9 mouse cellular contexts compared by ENCODE assay signal in the genomic region with DNA sequence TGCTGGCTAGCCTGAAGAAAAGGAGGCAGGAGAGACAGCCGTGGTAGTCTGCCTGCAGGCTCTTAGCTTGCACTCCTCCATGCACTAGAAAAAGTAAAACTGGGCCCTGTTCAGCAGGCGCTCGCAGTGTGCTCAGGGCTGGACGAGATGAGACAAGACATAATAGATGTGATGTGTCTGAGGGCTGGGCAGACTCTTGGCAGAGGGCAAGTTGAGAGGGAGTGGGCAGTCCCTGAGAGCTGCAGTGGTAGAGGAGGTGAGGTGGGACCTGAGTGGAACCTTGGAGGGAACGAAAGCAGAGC. TPM values are rescaled to one million over a fixed set of nuclear protein-coding genes. Genes with fewer than 3 reads are reported as not detected.
A peak's percentile ranks its signal among the peaks of the same experiment; 100 is the strongest.
DNase-seq lines count a peak whose midpoint lies in the region; ATAC-seq and TF ChIP-seq lines count a peak whose summit lies in the region.
"Had no signal": no experiment of that assay in that cellular context is flagged by ENCODE, and none has a peak within 500 bp of the region (broad histone marks: within the 10 kb centered on the region; RNA-seq: fewer than 3 reads in every experiment).

No protein-coding gene starts in this region.

- H3K4me3 ChIP-seq in forebrain, embryonic 11.5 days (ENCODE audit: low read depth, low read length): no peak overlapping the region
- H3K4me3 ChIP-seq in forebrain, embryonic 16.5 days (replicated peaks; ENCODE audit: low read length): no peak overlapping the region
- H3K4me3 ChIP-seq in lung, embryonic 16.5 days (ENCODE audit: low read length): no peak overlapping the region
- no peak overlapping the region for H3K4me3 ChIP-seq in intestine, postnatal 0 days (ENCODE audit: low read depth, low read length)
- H3K4me3 ChIP-seq in olfactory bulb, adult 2 months (ENCODE audit: insufficient read depth, low read depth, low read length): no peak overlapping the region

- peak overlapping the region; percentile 1 for H3K9ac ChIP-seq in forebrain, embryonic 11.5 days (ENCODE audit: low read length)
- H3K9ac ChIP-seq in forebrain, embryonic 16.5 days (replicated peaks; ENCODE audit: low read depth, low read length): no peak overlapping the region
- H3K9ac ChIP-seq in lung, embryonic 16.5 days (ENCODE audit: low read length): no peak overlapping the region
- H3K9ac ChIP-seq in intestine, postnatal 0 days (ENCODE audit: low read depth, low read length): 0 out of 2 replicates have a peak overlapping the region, but pooled peaks have one; percentile 11

- DNase-seq in forebrain, embryonic 11.5 days (ENCODE audit: low spot score): peak; percentile 47
- no peak for DNase-seq in lung, postnatal 4 days
- no peak for DNase-seq in T-cell, adult 2 months (ENCODE audit: low spot score)
- DNase-seq in right cerebral cortex, postnatal 36 days (ENCODE audit: low spot score in 2 of 2): no peak

- H3K36me3 ChIP-seq in forebrain, embryonic 11.5 days (ENCODE audit: control insufficient read depth, insufficient read depth, low read length): no peaks in the 10 kb centered on the region; the same call in 1 of the 2 replicates
- no peaks in the 10 kb centered on the region for H3K36me3 ChIP-seq in forebrain, embryonic 16.5 days (ENCODE audit: control insufficient read depth, insufficient read depth)
- H3K36me3 ChIP-seq in lung, embryonic 16.5 days (ENCODE audit: control insufficient read depth, insufficient read depth, low read length): 0 out of 2 replicates have a peak, but pooled peaks cover 2% of the 10 kb centered on the region
- peaks cover 7% of the 10 kb centered on the region for H3K36me3 ChIP-seq in intestine, postnatal 0 days (ENCODE audit: control insufficient read depth, insufficient read depth)

- ATAC-seq in forebrain, embryonic 11.5 days (replicated peaks; ENCODE audit: low FRiP score): no peak
- ATAC-seq in forebrain, embryonic 16.5 days: no peak
- 0 out of 2 replicates have a peak, but pooled peaks have one; percentile 31 for ATAC-seq in lung, embryonic 16.5 days (ENCODE audit: low read depth)
- no peak for ATAC-seq in intestine, postnatal 0 days
- ATAC-seq: CD4-positive, CD25-positive, alpha-beta regulatory T cell, adult 4 months had no signal

- H3K9me3 ChIP-seq in forebrain, embryonic 11.5 days (ENCODE audit: control insufficient read depth, low read length): no peaks in the 10 kb centered on the region
- no peaks in the 10 kb centered on the region for H3K9me3 ChIP-seq in forebrain, embryonic 16.5 days (ENCODE audit: control insufficient read depth, low read length)
- H3K9me3 ChIP-seq in lung, embryonic 16.5 days (ENCODE audit: control insufficient read depth, low read length): no peaks in the 10 kb centered on the region
- no peaks in the 10 kb centered on the region for H3K9me3 ChIP-seq in intestine, postnatal 0 days (ENCODE audit: control insufficient read depth)

- 36% methylated on average over 5 of the region's 5 CpGs for WGBS in forebrain, embryonic 11.5 days
- WGBS in forebrain, embryonic 16.5 days: 31% methylated on average over 5 of the region's 5 CpGs
- 23% methylated on average over 4 of the region's 5 CpGs for WGBS in lung, embryonic 16.5 days
- WGBS in intestine, postnatal 0 days: 45% methylated on average over 5 of the region's 5 CpGs
- whole genome bisulfite sequencing in olfactory bulb, adult 2 months: 25% methylated on average over 5 of the region's 5 CpGs

- H3K4me2 ChIP-seq in forebrain, embryonic 11.5 days (ENCODE audit: low read depth, low read length, severe bottlenecking): no peak overlapping the region
- no peak overlapping the region for H3K4me2 ChIP-seq in forebrain, embryonic 16.5 days (ENCODE audit: low read length)
- H3K4me2 ChIP-seq in lung, embryonic 16.5 days (ENCODE audit: low read depth, low read length): 0 out of 2 replicates have a peak overlapping the region, but pooled peaks have one; percentile 2
- peak overlapping the region; percentile 13; the same call in 1 of the 2 replicates for H3K4me2 ChIP-seq in intestine, postnatal 0 days (replicated peaks; ENCODE audit: low read depth)

- H3K4me1 ChIP-seq in forebrain, embryonic 11.5 days (replicated peaks; ENCODE audit: control insufficient read depth, insufficient read depth, low read length): peaks cover 19% of the 10 kb centered on the region; the same call in 1 of the 2 replicates
- H3K4me1 ChIP-seq in forebrain, embryonic 16.5 days (replicated peaks; ENCODE audit: control insufficient read depth, insufficient read depth, low read length): peaks cover 15% of the 10 kb centered on the region
- H3K4me1 ChIP-seq in lung, embryonic 16.5 days (replicated peaks; ENCODE audit: control insufficient read depth, insufficient read depth, low read length): peaks cover 46% of the 10 kb centered on the region
- peaks cover 25% of the 10 kb centered on the region for H3K4me1 ChIP-seq in intestine, postnatal 0 days (replicated peaks; ENCODE audit: control insufficient read depth, insufficient read depth, low read length)
- peaks cover 52% of the 10 kb centered on the region for H3K4me1 ChIP-seq in olfactory bulb, adult 2 months (ENCODE audit: control insufficient read depth, insufficient read depth, low read length)

- H3K27me3 ChIP-seq in forebrain, embryonic 11.5 days (ENCODE audit: control insufficient read depth, insufficient read depth, low read length): no peaks in the 10 kb centered on the region
- no peaks in the 10 kb centered on the region for H3K27me3 ChIP-seq in forebrain, embryonic 16.5 days (replicated peaks; ENCODE audit: control insufficient read depth, insufficient read depth, low read length)
- H3K27me3 ChIP-seq in lung, embryonic 16.5 days (ENCODE audit: control insufficient read depth, insufficient read depth, low read depth, low read length): no peaks in the 10 kb centered on the region
- no peaks in the 10 kb centered on the region for H3K27me3 ChIP-seq in intestine, postnatal 0 days (replicated peaks; ENCODE audit: control insufficient read depth, insufficient read depth, low read length)

- TF ChIP-seq POLR2A in olfactory bulb, adult 2 months (IDR thresholded peaks at IDR 0.05; ENCODE audit: insufficient read depth, low read depth, low read length): no peak

- no peak for TF ChIP-seq CTCF in intestine, postnatal 0 days (IDR thresholded peaks at IDR 0.05; ENCODE audit: low read depth)
- TF ChIP-seq CTCF in olfactory bulb, adult 2 months (IDR thresholded peaks at IDR 0.05; ENCODE audit: insufficient read depth, low read depth, low read length): no peak

- H3K27ac ChIP-seq in forebrain, embryonic 11.5 days (ENCODE audit: low read depth, low read length): no peak overlapping the region
- H3K27ac ChIP-seq in forebrain, embryonic 16.5 days (ENCODE audit: low read length): no peak overlapping the region
- H3K27ac ChIP-seq in lung, embryonic 16.5 days (ENCODE audit: low read length): peak overlapping the region; percentile 51; the same call in 1 of the 2 replicates
- no peak overlapping the region; the same call in 1 of the 2 replicates for H3K27ac ChIP-seq in intestine, postnatal 0 days (ENCODE audit: low read depth, low read length)
- H3K27ac ChIP-seq in olfactory bulb, adult 2 months (ENCODE audit: insufficient read depth, low read depth, low read length): peak overlapping the region; percentile 89

RNA-seq across cellular contexts. Expression of a gene that starts 9.5 kb away (rescaled TPM):
- polyA plus RNA-seq in forebrain, embryonic 11.5 days (2014; fragmentation: Nextera tagmentation; extraction: Ambion mirVana): 7.4 and 9.4 TPM in 2 replicates
- polyA plus RNA-seq in forebrain, embryonic 16.5 days (2015; fragmentation: Nextera tagmentation; extraction: Ambion mirVana): 8.1 and 10.7 TPM in 2 replicates
- 8.8 and 9.5 TPM in 2 replicates for polyA plus RNA-seq in lung, embryonic 16.5 days (2015; fragmentation: Nextera tagmentation; extraction: Ambion mirVana)
- polyA plus RNA-seq in intestine, postnatal 0 days (2015; fragmentation: Nextera tagmentation; extraction: Ambion mirVana): 5.7 and 6.1 TPM in 2 replicates
- polyA plus RNA-seq in olfactory bulb, adult 2 months (2012; ENCODE audit: insufficient read depth, insufficient read length, low replicate concordance, missing spikeins): not detected in 2 replicates

RNA-seq across cellular contexts. Expression of a gene that starts 25.7 kb away (rescaled TPM):
- 21.0 and 24.7 TPM in 2 replicates for polyA plus RNA-seq in forebrain, embryonic 11.5 days (2014; fragmentation: Nextera tagmentation; extraction: Ambion mirVana)
- 16.2 and 19.3 TPM in 2 replicates for polyA plus RNA-seq in forebrain, embryonic 16.5 days (2015; fragmentation: Nextera tagmentation; extraction: Ambion mirVana)
- polyA plus RNA-seq in lung, embryonic 16.5 days (2015; fragmentation: Nextera tagmentation; extraction: Ambion mirVana): 11.3 and 11.8 TPM in 2 replicates
- polyA plus RNA-seq in intestine, postnatal 0 days (2015; fragmentation: Nextera tagmentation; extraction: Ambion mirVana): 7.2 and 8.2 TPM in 2 replicates
- 113 TPM in 1 of 2 replicates, not detected in the other for polyA plus RNA-seq in olfactory bulb, adult 2 months (2012; ENCODE audit: insufficient read depth, insufficient read length, low replicate concordance, missing spikeins)

Comparison
In these comparisons a context has a peak if more than half of its experiments do, and no peak if none do; other contexts are left out.
1. H3K9ac ChIP-seq: peak in forebrain, embryonic 11.5 days (single experiment) and intestine, postnatal 0 days (single experiment); none in forebrain, embryonic 16.5 days (single experiment) and lung, embryonic 16.5 days (single experiment).
2. H3K27ac ChIP-seq: peak in lung, embryonic 16.5 days (single experiment) and olfactory bulb, adult 2 months (single experiment); none in forebrain, embryonic 11.5 days (single experiment), forebrain, embryonic 16.5 days (single experiment) and intestine, postnatal 0 days (single experiment).
3. H3K4me2 ChIP-seq: peak in lung, embryonic 16.5 days (single experiment) and intestine, postnatal 0 days (single experiment); none in forebrain, embryonic 11.5 days (single experiment) and forebrain, embryonic 16.5 days (single experiment).